Mouse (Mus musculus) macrophage (primary cell): ENCODE data around the gene Meioc. TPM values are rescaled to one million over a fixed set of nuclear protein-coding genes. Genes with fewer than 3 reads are reported as not detected.
A peak's percentile ranks its signal among the peaks of the same experiment; 100 is the strongest.
"Not testable (repeated sequence)": the region's sequence is repeated elsewhere in the genome, so short reads cannot be mapped to it uniquely, and the experiment has no call there.

Experiments used
- H3K27ac ChIP-seq: fragments of 350-480 bp; formaldehyde crosslinking; 2 replicates; pipeline ENCODE4 v1.9.0; 2021
- H3K36me3 ChIP-seq: fragments of 350-480 bp; formaldehyde crosslinking; 2 replicates; pipeline ENCODE4 v1.9.0; 2021; ENCODE audit errors: inconsistent target
- H3K4me3 ChIP-seq: fragments of 350-480 bp; formaldehyde crosslinking; 2 replicates; pipeline ENCODE4 v1.9.0; 2021; ENCODE audit errors: inconsistent target
- H3K79me2 ChIP-seq: fragments of 350-480 bp; formaldehyde crosslinking; 2 replicates; pipeline ENCODE4 v1.9.0; 2021; ENCODE audit errors: inconsistent target
- WGBS: methylation state at CpG from one replicate; pipeline ENCODE4 v1.1.7; 2026; ENCODE audit warnings: inconsistent platforms; ENCODE audit not compliant: missing documents; 5-methylcytosine and 5-hydroxymethylcytosine counted together
- polyA plus RNA-seq: library from polyadenylated mRNA; stranded (reverse); fragments of 250-400 nt; gene quantifications from 3 replicates; pipeline ENCODE4 v1.2.4, GENCODE M21; 2018; ENCODE audit warnings: inconsistent platforms

The Meioc gene
- polyA plus RNA-seq, 1 experiment from 2014 or later, result not detected

- no peaks in the 10 kb centered on the region for H3K36me3 ChIP-seq
- 87% methylated on average over 12 of the region's 12 CpGs for WGBS
- H3K79me2 ChIP-seq, result no peaks in the 10 kb centered on the region
- no peak overlapping the region for H3K4me3 ChIP-seq
- no peak overlapping the region for H3K27ac ChIP-seq
Observed at GRCm38 (mm10) chr11:102647885-102648284, 15.6 kb upstream of the Meioc start.

GRCm38 (mm10) chr11:102651381-102651780, 12.1 kb upstream of the Meioc start:
- Histone ChIP-seq H3K27ac (no peak overlapping the region), H3K79me2 (no peaks in the 10 kb centered on the region), H3K4me3 (no peak overlapping the region), H3K36me3 (no peaks in the 10 kb centered on the region)
- WGBS, result 9% methylated on average over 9 of the region's 9 CpGs

GRCm38 (mm10) chr11:102652844-102653243, 10.7 kb upstream of the Meioc start:
- no peaks in the 10 kb centered on the region for H3K79me2 ChIP-seq
- 74% methylated on average over 3 of the region's 3 CpGs for WGBS
- H3K27ac ChIP-seq, result no peak overlapping the region

GRCm38 (mm10) chr11:102655888-102656287, 7.6 kb upstream of the Meioc start:
- H3K4me3 ChIP-seq, result no peak overlapping the region
- H3K36me3 ChIP-seq, result no peaks in the 10 kb centered on the region
- WGBS, result 87% methylated on average over 8 of the region's 8 CpGs
- H3K27ac ChIP-seq, result no peak overlapping the region
- no peaks in the 10 kb centered on the region for H3K79me2 ChIP-seq

More at GRCm38 (mm10) chr11:102652844-102653243, 10.7 kb upstream of the Meioc start:
- Histone ChIP-seq H3K36me3 (no peaks in the 10 kb centered on the region), H3K4me3 (no peak overlapping the region)

- 15% methylated on average over 4 of the region's 4 CpGs for WGBS
- Histone ChIP-seq H3K27ac (no peak overlapping the region), H3K4me3 (no peak overlapping the region; the same call in 1 of the 2 replicates), H3K36me3 (no peaks in the 10 kb centered on the region), H3K79me2 (no peaks in the 10 kb centered on the region)
Observed at GRCm38 (mm10) chr11:102656326-102656926, 7.1 kb upstream of the Meioc start.

- no peak overlapping the region; the same call in 1 of the 2 replicates for H3K4me3 ChIP-seq
- WGBS, result 12% methylated on average over 6 of the region's 6 CpGs
- no peak overlapping the region for H3K27ac ChIP-seq
Observed at GRCm38 (mm10) chr11:102656931-102657330, 6.6 kb upstream of the Meioc start.

GRCm38 (mm10) chr11:102665151-102665550, 1.6 kb downstream of the Meioc start:
- 59% methylated on average over 25 of the region's 33 CpGs for WGBS
- no peak overlapping the region for H3K4me3 ChIP-seq
- H3K27ac ChIP-seq, result no peak overlapping the region
- no peaks in the 10 kb centered on the region for H3K79me2 ChIP-seq
- no peaks in the 10 kb centered on the region for H3K36me3 ChIP-seq

More at GRCm38 (mm10) chr11:102656931-102657330, 6.6 kb upstream of the Meioc start:
- no peaks in the 10 kb centered on the region for H3K79me2 ChIP-seq
- no peaks in the 10 kb centered on the region for H3K36me3 ChIP-seq

- Histone ChIP-seq H3K79me2 (no peaks in the 10 kb centered on the region), H3K36me3 (no peaks in the 10 kb centered on the region), H3K27ac (no peak overlapping the region), H3K4me3 (no peak overlapping the region)
- 47% methylated on average over 58 of the region's 84 CpGs for WGBS
Observed at GRCm38 (mm10) chr11:102665637-102666435, 2.3 kb downstream of the Meioc start.

GRCm38 (mm10) chr11:102690162-102690561, 26.6 kb downstream of the Meioc start:
- Histone ChIP-seq H3K27ac (no peak overlapping the region), H3K4me3 (no peak overlapping the region), H3K79me2 (no peaks in the 10 kb centered on the region), H3K36me3 (0 out of 2 replicates have a peak, but pooled peaks cover 15% of the 10 kb centered on the region)
- WGBS, result 62% methylated on average over 6 of the region's 6 CpGs

- H3K36me3 ChIP-seq, result no peaks in the 10 kb centered on the region
- no peak overlapping the region for H3K4me3 ChIP-seq
- 93% methylated on average over 7 of the region's 7 CpGs for WGBS
Observed at GRCm38 (mm10) chr11:102695289-102695688, 31.8 kb downstream of the Meioc start.

GRCm38 (mm10) chr11:102697338-102698017, 34.0 kb downstream of the Meioc start, which contains the start of gene Ccdc43:
Gene Ccdc43, minus strand, starts transcription at chr11:102697782.
- Histone ChIP-seq H3K4me3 (peak within 1 kb of the TSS; percentile 98), H3K79me2 (peaks cover 16% of the 10 kb centered on the region), H3K27ac (peak within 1 kb of the TSS; percentile 27; the same call in 1 of the 2 replicates), H3K36me3 (no peaks in the 10 kb centered on the region)
- WGBS, result 2% methylated on average over 49 of the region's 49 CpGs

More at GRCm38 (mm10) chr11:102695289-102695688, 31.8 kb downstream of the Meioc start:
- peaks cover 16% of the 10 kb centered on the region for H3K79me2 ChIP-seq
- H3K27ac ChIP-seq, result no peak overlapping the region

- Histone ChIP-seq H3K36me3 (no peaks in the 10 kb centered on the region), H3K79me2 (peaks cover 16% of the 10 kb centered on the region), H3K27ac (peak overlapping the region; percentile 27; the same call in 1 of the 2 replicates), H3K4me3 (peak overlapping the region; percentile 98)
- 5% methylated on average over 9 of the region's 9 CpGs for WGBS
Observed at GRCm38 (mm10) chr11:102698018-102698476, 34.5 kb downstream of the Meioc start.

- not testable (repeated sequence) for H3K36me3 ChIP-seq, H3K79me2 ChIP-seq, H3K4me3 ChIP-seq, H3K27ac ChIP-seq
- 93% methylated on average over 5 of the region's 6 CpGs for WGBS
Observed at GRCm38 (mm10) chr11:102702206-102702605, 38.7 kb downstream of the Meioc start.

GRCm38 (mm10) chr11:102712411-102712810, 48.9 kb downstream of the Meioc start:
- WGBS, result 96% methylated on average over 4 of the region's 4 CpGs
- Histone ChIP-seq H3K4me3 (no peak overlapping the region), H3K36me3 (no peaks in the 10 kb centered on the region), H3K79me2 (no peaks in the 10 kb centered on the region), H3K27ac (no peak overlapping the region)
